Mouse (Mus musculus) liver, embryonic 14.5 days (tissue): Measurements from ENCODE around the gene AI661453.

Experiments
- CTCF ChIP-seq: IDR thresholded peaks from 2 replicates; pipeline ENCODE4 v1.5.1; 2016; ENCODE audit warnings: antibody characterized with exemption, low read depth, control low read depth
- EP300 ChIP-seq: IDR thresholded peaks from 2 replicates; pipeline ENCODE4 v1.6.1; 2016; ENCODE audit warnings: antibody characterized with exemption, low read depth

- TF ChIP-seq CTCF (no peak), EP300 (no peak)
Observed at GRCm38 (mm10) chr17:47400451-47400850, 36.0 kb upstream of the AI661453 start, which contains the start of gene Guca1a.
